Mouse (Mus musculus): ENCODE data around the gene Grik4. TPM values are rescaled to one million over a fixed set of nuclear protein-coding genes. Genes with fewer than 3 reads are reported as not detected.
A peak's percentile ranks its signal among the peaks of the same experiment; 100 is the strongest.

Gene Grik4
- polyA plus RNA-seq, 1 experiment from 2014 or later = 1.7 TPM

DNA sequence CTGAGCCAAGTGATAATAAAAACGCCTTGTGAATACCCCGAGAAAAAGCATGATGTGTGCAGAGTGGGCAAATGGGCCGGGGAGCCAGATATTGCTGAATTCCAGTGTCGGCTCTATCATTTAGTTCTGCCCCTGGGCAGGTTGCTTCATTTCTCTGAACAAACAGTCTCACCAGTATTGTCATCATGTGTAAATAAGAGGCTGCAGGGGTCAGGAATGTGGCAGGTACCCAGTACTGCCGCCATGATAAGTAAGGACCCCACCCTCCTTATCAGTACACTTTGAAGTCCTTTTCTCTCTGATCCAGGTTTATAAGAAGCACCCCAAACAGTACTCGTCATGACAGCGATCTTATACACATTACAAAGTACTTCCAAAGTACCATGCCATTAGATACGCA lies 230.4 kb downstream of the Grik4 start:
- Histone ChIP-seq H3K36me3 (no peaks in the 10 kb centered on the region), H3K4me3 (no peak overlapping the region), H3K9me3 (replicated peaks) (no peaks in the 10 kb centered on the region), H3K4me1 (peaks cover 5% of the 10 kb centered on the region; the same call in 1 of the 2 replicates), H3K27ac (replicated peaks) (no peak overlapping the region), H3K27me3 (ENCODE audit: low read depth, poor library complexity, severe bottlenecking) (no peaks in the 10 kb centered on the region)
- WGBS = 91% methylated on average over 8 of the region's 8 CpGs
- DNase-seq (ENCODE audit: low spot score) = no peak

- Histone ChIP-seq H3K27ac (replicated peaks) (no peak overlapping the region), H3K36me3 (no peaks in the 10 kb centered on the region), H3K27me3 (ENCODE audit: low read depth, poor library complexity, severe bottlenecking) (no peaks in the 10 kb centered on the region), H3K9me3 (replicated peaks) (no peaks in the 10 kb centered on the region), H3K4me1 (peaks cover 12% of the 10 kb centered on the region), H3K4me3 (no peak overlapping the region)
- WGBS = 84% methylated on average over 7 of the region's 7 CpGs
- DNase-seq (ENCODE audit: low spot score) = no peak
Observed at GRCm38 (mm10) chr9:42705848-42706247, 238.4 kb downstream of the Grik4 start.

- H3K27ac ChIP-seq (replicated peaks) = 0 out of 2 replicates have a peak overlapping the region, but pooled peaks have one; percentile 10
- no peaks in the 10 kb centered on the region for H3K27me3 ChIP-seq (ENCODE audit: low read depth, poor library complexity, severe bottlenecking)
- no peak overlapping the region for H3K4me3 ChIP-seq
- peaks cover 4% of the 10 kb centered on the region for H3K9me3 ChIP-seq (replicated peaks)
- no peak for DNase-seq (ENCODE audit: low spot score)
- 46% methylated on average over 8 of the region's 8 CpGs for WGBS
- H3K36me3 ChIP-seq = no peaks in the 10 kb centered on the region
- peaks cover 12% of the 10 kb centered on the region for H3K4me1 ChIP-seq
Observed at GRCm38 (mm10) chr9:42703191-42703854, 241.0 kb downstream of the Grik4 start.

GRCm38 (mm10) chr9:42702231-42703132 lies 241.8 kb downstream of the Grik4 start:
- H3K9me3 ChIP-seq (replicated peaks) = peaks cover 5% of the 10 kb centered on the region
- peaks cover 12% of the 10 kb centered on the region for H3K4me1 ChIP-seq
- H3K27me3 ChIP-seq (ENCODE audit: low read depth, poor library complexity, severe bottlenecking) = no peaks in the 10 kb centered on the region
- no peak overlapping the region for H3K27ac ChIP-seq (replicated peaks)
- WGBS = 81% methylated on average over 11 of the region's 11 CpGs
- H3K36me3 ChIP-seq = no peaks in the 10 kb centered on the region
- no peak overlapping the region for H3K4me3 ChIP-seq
- DNase-seq (ENCODE audit: low spot score) = no peak

GRCm38 (mm10) chr9:42701729-42702128 lies 242.6 kb downstream of the Grik4 start:
- no peak for DNase-seq (ENCODE audit: low spot score)
- H3K4me1 ChIP-seq = peaks cover 12% of the 10 kb centered on the region
- 92% methylated on average over 5 of the region's 5 CpGs for WGBS
- no peaks in the 10 kb centered on the region for H3K36me3 ChIP-seq
- peaks cover 9% of the 10 kb centered on the region for H3K9me3 ChIP-seq (replicated peaks)
- H3K27me3 ChIP-seq (ENCODE audit: low read depth, poor library complexity, severe bottlenecking) = no peaks in the 10 kb centered on the region
- no peak overlapping the region for H3K27ac ChIP-seq (replicated peaks)
- H3K4me3 ChIP-seq = no peak overlapping the region

DNA sequence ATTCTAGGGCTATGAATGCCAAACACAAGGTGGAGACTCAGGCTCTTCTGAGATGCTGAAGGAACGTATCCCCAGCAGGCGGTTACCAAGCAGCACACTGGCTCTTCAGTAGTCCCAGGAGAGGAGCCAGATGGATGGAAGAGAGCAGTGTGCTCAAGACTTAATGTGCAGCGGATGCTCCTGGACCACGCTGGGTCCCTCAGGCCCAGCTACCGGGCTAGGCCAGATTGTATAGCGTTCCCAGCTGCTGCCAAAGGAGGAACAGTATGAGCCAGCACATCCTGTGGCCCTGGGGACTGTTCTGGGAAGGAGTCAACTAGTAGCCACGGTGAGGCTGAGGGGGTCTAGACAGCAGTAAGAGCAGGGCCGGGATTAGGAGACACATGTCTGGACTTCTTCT lies 251.3 kb downstream of the Grik4 start:
- Histone ChIP-seq H3K36me3 (no peaks in the 10 kb centered on the region), H3K4me3 (no peak overlapping the region), H3K27ac (replicated peaks) (no peak overlapping the region), H3K27me3 (ENCODE audit: low read depth, poor library complexity, severe bottlenecking) (no peaks in the 10 kb centered on the region), H3K4me1 (peaks cover 12% of the 10 kb centered on the region), H3K9me3 (replicated peaks) (0 out of 2 replicates have a peak, but pooled peaks cover 4% of the 10 kb centered on the region)
- DNase-seq (ENCODE audit: low spot score) = no peak
- 83% methylated on average over 8 of the region's 8 CpGs for WGBS

GRCm38 (mm10) chr9:42688143-42688542 lies 256.1 kb downstream of the Grik4 start:
- no peaks in the 10 kb centered on the region for H3K27me3 ChIP-seq (ENCODE audit: low read depth, poor library complexity, severe bottlenecking)
- WGBS = 37% methylated on average over 4 of the region's 4 CpGs
- peaks cover 10% of the 10 kb centered on the region for H3K4me1 ChIP-seq
- H3K9me3 ChIP-seq (replicated peaks) = no peaks in the 10 kb centered on the region
- no peak overlapping the region for H3K4me3 ChIP-seq
- peak; percentile 65 for DNase-seq (ENCODE audit: low spot score)
- H3K36me3 ChIP-seq = no peaks in the 10 kb centered on the region
- H3K27ac ChIP-seq (replicated peaks) = no peak overlapping the region

DNA sequence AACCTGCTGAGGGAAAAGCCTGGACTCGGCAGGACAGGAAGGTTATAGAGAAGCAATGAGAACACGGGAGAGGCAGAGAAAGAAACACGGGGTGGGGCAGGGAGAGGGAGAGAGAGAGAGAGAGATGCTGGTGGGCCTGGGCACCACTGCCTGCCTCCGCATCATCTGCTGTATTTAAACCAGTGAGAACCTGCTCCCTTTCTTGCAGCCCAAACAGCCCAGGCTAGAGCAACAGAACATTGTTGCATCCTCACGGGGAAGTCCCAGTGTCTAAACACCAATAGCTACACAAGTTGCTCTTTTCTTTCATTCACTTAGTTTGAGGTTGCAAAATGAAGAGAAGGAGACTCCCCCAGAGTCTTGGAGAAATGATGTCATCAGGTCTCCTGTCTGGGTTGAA lies 258.2 kb downstream of the Grik4 start:
- WGBS = 82% methylated on average over 5 of the region's 5 CpGs

GRCm38 (mm10) chr9:42674017-42674412 lies 270.3 kb downstream of the Grik4 start:
- H3K36me3 ChIP-seq = no peaks in the 10 kb centered on the region
- H3K27ac ChIP-seq (replicated peaks) = peak overlapping the region; percentile 74; the same call in 1 of the 2 replicates
- no peak for DNase-seq (ENCODE audit: low spot score)
- H3K9me3 ChIP-seq (replicated peaks) = no peaks in the 10 kb centered on the region
- WGBS = 83% methylated on average over 5 of the region's 5 CpGs
- H3K4me1 ChIP-seq = peaks cover 46% of the 10 kb centered on the region
- H3K4me3 ChIP-seq = no peak overlapping the region
- H3K27me3 ChIP-seq (ENCODE audit: low read depth, poor library complexity, severe bottlenecking) = no peaks in the 10 kb centered on the region

More for the DNA sequence above, 258.2 kb downstream of the Grik4 start:
- Histone ChIP-seq H3K27ac (replicated peaks) (peak overlapping the region; percentile 33; the same call in 1 of the 2 replicates), H3K4me3 (no peak overlapping the region), H3K4me1 (peaks cover 19% of the 10 kb centered on the region), H3K36me3 (no peaks in the 10 kb centered on the region), H3K9me3 (replicated peaks) (no peaks in the 10 kb centered on the region), H3K27me3 (ENCODE audit: low read depth, poor library complexity, severe bottlenecking) (no peaks in the 10 kb centered on the region)
- DNase-seq (ENCODE audit: low spot score) = no peak

GRCm38 (mm10) chr9:42673385-42674016 lies 270.8 kb downstream of the Grik4 start:
- Histone ChIP-seq H3K27me3 (ENCODE audit: low read depth, poor library complexity, severe bottlenecking) (no peaks in the 10 kb centered on the region), H3K4me1 (peaks cover 46% of the 10 kb centered on the region), H3K4me3 (no peak overlapping the region), H3K36me3 (no peaks in the 10 kb centered on the region), H3K27ac (replicated peaks) (peak overlapping the region; percentile 74), H3K9me3 (replicated peaks) (no peaks in the 10 kb centered on the region)
- WGBS = 76% methylated on average over 12 of the region's 12 CpGs
- no peak for DNase-seq (ENCODE audit: low spot score)

DNA sequence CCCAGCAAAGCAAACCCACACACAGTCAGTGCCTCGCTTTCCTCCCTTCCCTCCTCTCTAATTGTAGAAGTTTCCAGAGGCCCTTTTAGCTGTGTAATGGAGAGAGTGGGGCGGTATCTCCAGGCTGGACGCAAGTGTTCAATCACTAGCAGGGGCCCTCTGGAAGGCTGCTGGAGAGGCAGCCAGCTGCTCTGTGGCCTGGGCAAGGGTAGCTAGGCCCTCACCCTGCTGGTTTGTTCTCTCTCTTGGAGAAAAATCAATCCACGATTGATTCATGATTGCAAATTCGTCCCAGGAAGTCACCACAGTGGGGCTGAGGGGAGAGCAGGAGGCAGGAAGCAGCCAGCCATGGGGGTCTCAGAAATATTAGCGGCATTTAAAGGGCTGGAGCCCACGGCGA lies 271.3 kb downstream of the Grik4 start:
- WGBS = 81% methylated on average over 8 of the region's 8 CpGs
- no peak for DNase-seq (ENCODE audit: low spot score)
- Histone ChIP-seq H3K4me1 (peaks cover 46% of the 10 kb centered on the region), H3K9me3 (replicated peaks) (no peaks in the 10 kb centered on the region), H3K27me3 (ENCODE audit: low read depth, poor library complexity, severe bottlenecking) (no peaks in the 10 kb centered on the region), H3K27ac (replicated peaks) (peak overlapping the region; percentile 74), H3K36me3 (no peaks in the 10 kb centered on the region), H3K4me3 (no peak overlapping the region)

DNA sequence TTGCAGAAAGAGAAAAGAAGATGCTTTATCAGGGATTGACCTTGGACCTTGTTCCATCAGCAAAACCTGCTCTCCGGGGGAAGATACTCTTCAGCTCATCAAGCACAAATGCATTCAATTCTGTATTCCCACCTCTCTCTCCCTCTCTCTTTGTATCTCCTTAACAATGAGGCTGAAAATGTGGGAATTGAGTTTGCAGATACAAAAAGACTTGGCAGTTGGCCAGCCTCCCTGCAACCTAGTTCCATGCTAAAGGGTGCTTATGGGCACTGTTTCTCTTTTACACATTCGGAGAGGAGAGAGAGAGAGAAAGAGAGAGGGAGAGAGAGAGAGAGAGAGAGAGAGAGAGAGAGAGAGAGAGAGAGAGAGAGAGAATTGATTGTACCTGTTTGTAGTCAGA lies 273.7 kb downstream of the Grik4 start:
- WGBS = 79% methylated on average over 2 of the region's 2 CpGs
- no peaks in the 10 kb centered on the region for H3K9me3 ChIP-seq (replicated peaks)
- DNase-seq (ENCODE audit: low spot score) = no peak
- H3K27me3 ChIP-seq (ENCODE audit: low read depth, poor library complexity, severe bottlenecking) = no peaks in the 10 kb centered on the region
- no peak overlapping the region for H3K4me3 ChIP-seq
- 0 out of 2 replicates have a peak overlapping the region, but pooled peaks have one; percentile 9 for H3K27ac ChIP-seq (replicated peaks)
- no peaks in the 10 kb centered on the region for H3K36me3 ChIP-seq
- peaks cover 42% of the 10 kb centered on the region for H3K4me1 ChIP-seq
